In genomic region chr3:132017485-132018261, GRCm38 (mm10) we compare ENCODE assay signal across 14 mouse cellular contexts.
DNase-seq lines count a peak whose midpoint lies in the region; ATAC-seq lines count a peak whose summit lies in the region.
"Had no signal": no experiment of that assay in that cellular context is flagged by ENCODE, and none has a peak within 500 bp of the region (broad histone marks: within the 10 kb centered on the region; RNA-seq: fewer than 3 reads in every experiment).

No protein-coding gene starts in this region.

- H3K36me3 ChIP-seq in forebrain, embryonic 11.5 days (ENCODE audit: control insufficient read depth, insufficient read depth, low read length) = no peaks in the 10 kb centered on the region
- H3K36me3 ChIP-seq in hindbrain, embryonic 14.5 days (replicated peaks; ENCODE audit: control insufficient read depth, insufficient read depth) = no peaks in the 10 kb centered on the region
- H3K36me3 ChIP-seq in midbrain, embryonic 16.5 days (ENCODE audit: control insufficient read depth, insufficient read depth, low read length) = no peaks in the 10 kb centered on the region

- no peaks in the 10 kb centered on the region for H3K27me3 ChIP-seq in forebrain, embryonic 11.5 days (ENCODE audit: control insufficient read depth, insufficient read depth, low read length)
- no peaks in the 10 kb centered on the region for H3K27me3 ChIP-seq in hindbrain, embryonic 14.5 days (ENCODE audit: control insufficient read depth, insufficient read depth, low read length)
- no peaks in the 10 kb centered on the region for H3K27me3 ChIP-seq in midbrain, embryonic 16.5 days (ENCODE audit: control insufficient read depth, insufficient read depth, low read depth, low read length)

- peak; percentile 15 for DNase-seq in brain, adult 2 months (ENCODE audit: low read depth, low spot score)
- no peak for DNase-seq in forebrain, embryonic 11.5 days (ENCODE audit: low spot score)
- DNase-seq in hindbrain, embryonic 14.5 days (ENCODE audit: low spot score) = no peak
- DNase-seq in layer of hippocampus, adult 8-10 months (ENCODE audit: low spot score in 2 of 2) = no peak
- no peak for DNase-seq in adipocyte (ENCODE audit: low spot score)
- no peak for DNase-seq in adrenal gland, postnatal 25 days
- DNase-seq: cerebellum, adult 11-12 months; heart, postnatal 14 days; kidney, adult 11 months; kidney, postnatal 4 days; lung, postnatal 10 days had no signal

- WGBS in forebrain, embryonic 11.5 days = 12% methylated on average over 15 of the region's 15 CpGs
- 12% methylated on average over 15 of the region's 15 CpGs for WGBS in hindbrain, embryonic 14.5 days
- 5% methylated on average over 15 of the region's 15 CpGs for WGBS in midbrain, embryonic 16.5 days

- H3K9ac ChIP-seq in forebrain, embryonic 11.5 days (ENCODE audit: low read length) = no peak overlapping the region
- peak overlapping the region; percentile 24; the same call in 1 of the 2 replicates for H3K9ac ChIP-seq in hindbrain, embryonic 14.5 days
- 0 out of 2 replicates have a peak overlapping the region, but pooled peaks have one; percentile 5 for H3K9ac ChIP-seq in midbrain, embryonic 16.5 days (ENCODE audit: low read depth, low read length)

- no peaks in the 10 kb centered on the region for H3K9me3 ChIP-seq in forebrain, embryonic 11.5 days (ENCODE audit: control insufficient read depth, low read length)
- no peaks in the 10 kb centered on the region for H3K9me3 ChIP-seq in hindbrain, embryonic 14.5 days (ENCODE audit: control insufficient read depth, low read length)
- no peaks in the 10 kb centered on the region for H3K9me3 ChIP-seq in midbrain, embryonic 16.5 days (replicated peaks; ENCODE audit: control insufficient read depth, low read length, poor library complexity, severe bottlenecking)

- H3K4me1 ChIP-seq in forebrain, embryonic 11.5 days (replicated peaks; ENCODE audit: control insufficient read depth, insufficient read depth, low read length) = peaks cover 7% of the 10 kb centered on the region; the same call in 1 of the 2 replicates
- H3K4me1 ChIP-seq in hindbrain, embryonic 14.5 days (replicated peaks; ENCODE audit: control insufficient read depth, insufficient read depth, low read length) = peaks cover 15% of the 10 kb centered on the region
- peaks cover 13% of the 10 kb centered on the region; the same call in 1 of the 2 replicates for H3K4me1 ChIP-seq in midbrain, embryonic 16.5 days (ENCODE audit: control insufficient read depth, insufficient read depth, low read length)

- no peak overlapping the region for H3K27ac ChIP-seq in forebrain, embryonic 11.5 days (ENCODE audit: low read depth, low read length)
- peak overlapping the region; percentile 49; the same call in 1 of the 2 replicates for H3K27ac ChIP-seq in hindbrain, embryonic 14.5 days
- H3K27ac ChIP-seq in midbrain, embryonic 16.5 days (ENCODE audit: low read length) = no peak overlapping the region

- peak; percentile 62 for ATAC-seq in forebrain, embryonic 11.5 days (replicated peaks; ENCODE audit: low FRiP score)
- ATAC-seq in hindbrain, embryonic 14.5 days (ENCODE audit: low FRiP score) = peak; percentile 63; the same call in 1 of the 2 replicates
- ATAC-seq in midbrain, embryonic 16.5 days = peak; percentile 75
- no peak for ATAC-seq in frontal cortex, adult (ENCODE audit: low TSS enrichment)

- no peak overlapping the region for H3K4me3 ChIP-seq in forebrain, embryonic 11.5 days (ENCODE audit: low read depth, low read length)
- no peak overlapping the region for H3K4me3 ChIP-seq in hindbrain, embryonic 14.5 days (replicated peaks; ENCODE audit: low read length)
- H3K4me3 ChIP-seq in midbrain, embryonic 16.5 days (ENCODE audit: low read depth, low read length) = no peak overlapping the region

- H3K4me2 ChIP-seq in forebrain, embryonic 11.5 days (ENCODE audit: low read depth, low read length, severe bottlenecking) = no peak overlapping the region
- peak overlapping the region; percentile 34 for H3K4me2 ChIP-seq in hindbrain, embryonic 14.5 days (replicated peaks)
- H3K4me2 ChIP-seq in midbrain, embryonic 16.5 days (ENCODE audit: low read length) = peak overlapping the region; percentile 20; the same call in 1 of the 2 replicates
- H3K4me2 ChIP-seq: liver, embryonic 11.5 days had no signal
